Mouse (Mus musculus) adrenal gland, adult 8-10 months (tissue): ENCODE measurements around the gene Gabpa. TPM values are rescaled to one million over a fixed set of nuclear protein-coding genes. Genes with fewer than 3 reads are reported as not detected.

Experiments used
- DNase-seq: peaks from one replicate; pipeline ENCODE4 v3.0.0; 2022
- total RNA-seq, 4 experiments: library from RNA; stranded (reverse); gene quantifications; 2 replicates each; pipeline ENCODE4 v1.2.4; 2022

Gene Gabpa
- 10 to 100 TPM; 36.5 to 38.9 (median 37.6) TPM for total RNA-seq

DNA sequence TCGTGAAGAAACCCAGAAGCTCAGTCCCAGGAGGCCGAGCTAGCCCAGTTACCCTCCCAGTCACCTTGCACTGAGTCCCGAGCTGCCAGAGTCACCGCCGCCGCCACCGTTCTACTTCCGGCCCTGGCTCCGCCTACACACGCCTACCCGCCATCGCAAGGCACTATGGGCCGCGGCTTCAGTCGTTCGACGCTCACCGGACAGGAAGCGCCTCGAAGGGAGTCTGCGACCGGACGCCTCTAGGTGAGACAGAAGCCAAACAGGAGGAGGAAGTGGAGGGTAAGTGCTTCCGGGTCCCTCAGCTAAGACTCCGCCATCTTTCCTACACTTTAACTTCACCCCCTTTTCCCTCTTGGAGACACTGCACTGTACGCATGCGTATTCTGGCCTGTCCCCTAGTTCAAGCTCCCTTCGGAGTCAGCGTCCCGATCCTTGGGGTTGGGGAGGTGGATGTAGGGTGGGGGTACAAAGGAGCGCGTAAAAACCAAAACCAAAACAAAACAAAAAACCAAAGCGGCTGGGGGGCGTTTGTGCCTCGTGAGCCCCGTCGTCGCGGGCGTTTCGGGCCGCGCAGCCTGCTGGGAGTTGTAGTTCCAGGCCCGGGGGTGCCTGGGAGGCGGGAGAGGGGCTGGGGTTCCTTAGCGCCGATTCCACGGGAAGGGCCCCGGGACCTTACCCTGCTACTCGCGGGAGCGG is at the start of gene Gabpa:
TSS of gene Gabpa (plus strand) at position 181 of the 696 bp plus-strand sequence.
- DNase-seq = peak; percentile 95

DNA sequence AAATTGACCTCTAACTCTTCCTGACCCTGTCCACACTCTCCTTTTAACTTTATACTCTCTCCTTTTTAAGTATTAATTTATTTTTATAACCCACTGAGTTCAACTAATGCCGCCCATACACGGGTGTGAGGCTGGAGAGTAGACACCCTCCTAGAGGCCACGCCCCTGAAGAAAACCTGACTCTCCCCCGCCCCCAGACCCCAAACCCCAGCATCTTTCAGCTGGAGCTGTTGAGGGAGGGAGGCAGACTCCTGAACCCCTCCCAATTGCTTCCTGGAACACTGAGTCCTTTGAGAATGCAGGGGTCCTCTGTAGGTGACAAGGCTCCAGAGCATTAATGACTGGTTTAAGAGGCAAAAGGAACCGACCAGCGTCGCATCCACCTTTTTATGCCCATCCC is 49.8 kb upstream of the Gabpa start:
- DNase-seq = no peak

DNA sequence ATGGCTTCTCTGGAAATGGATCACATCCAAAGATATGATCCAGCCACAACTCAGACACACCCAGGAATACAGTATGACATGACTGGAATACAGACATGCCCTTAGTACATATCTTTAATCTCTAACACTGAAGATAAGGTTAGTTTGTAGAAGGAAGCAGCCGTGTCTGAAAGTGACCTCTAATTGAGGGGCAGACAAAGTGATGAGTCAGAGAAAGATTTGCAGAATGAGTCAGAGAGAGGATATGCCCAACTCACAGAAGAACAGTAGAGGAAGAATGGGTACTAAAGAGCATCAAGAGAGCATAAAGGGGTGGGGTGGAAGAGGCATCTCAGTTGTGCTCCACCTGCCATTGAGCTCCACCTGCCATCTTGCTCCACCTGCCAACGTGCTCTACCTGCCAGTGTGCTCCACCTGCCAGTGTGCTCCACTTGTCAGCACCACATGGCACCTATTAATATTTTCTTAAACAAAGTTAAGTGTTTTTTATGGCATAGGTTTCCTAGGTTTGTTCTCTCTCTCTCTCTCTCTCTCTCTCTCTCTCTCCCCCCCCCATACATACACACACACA is 44.0 kb upstream of the Gabpa start:
- no peak for DNase-seq

DNA sequence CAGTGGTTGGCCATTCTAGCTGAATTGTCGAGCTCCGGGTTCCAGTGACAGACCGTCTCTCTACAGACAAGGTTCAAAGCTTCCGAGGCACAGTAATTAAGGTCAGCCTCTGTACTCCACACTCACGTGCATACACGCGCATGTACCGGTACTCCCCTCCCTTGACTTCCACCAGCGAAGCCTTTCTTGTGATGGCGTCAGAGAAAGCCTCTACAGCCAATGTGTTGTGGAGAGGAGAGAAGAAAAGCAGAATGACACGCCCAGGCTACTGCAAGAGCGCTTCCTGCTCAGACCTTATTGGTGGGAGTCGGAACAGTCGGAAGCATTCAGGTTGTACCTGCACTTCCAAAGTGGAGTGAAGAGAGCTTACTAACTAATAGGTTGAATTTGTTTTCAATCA is 41.3 kb upstream of the Gabpa start:
- no peak for DNase-seq

DNA sequence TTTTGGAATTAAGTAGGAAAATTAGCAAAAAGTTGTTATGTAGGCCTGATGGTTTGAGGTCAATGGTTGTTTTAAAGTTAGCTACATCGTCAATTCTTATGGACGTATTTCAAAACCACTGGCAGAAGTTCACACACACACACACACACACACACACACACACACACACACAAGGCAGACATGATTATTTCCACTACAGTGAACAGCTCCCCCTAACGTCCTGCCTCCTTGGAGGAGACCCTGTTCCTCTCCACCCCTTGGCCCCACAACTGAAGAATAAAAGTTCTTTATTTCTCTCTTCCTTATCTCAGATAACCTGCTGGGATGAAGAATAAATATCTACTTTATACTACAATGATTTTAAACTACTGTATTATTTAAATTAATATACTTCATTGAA is 39.4 kb upstream of the Gabpa start:
- no peak for DNase-seq

DNA sequence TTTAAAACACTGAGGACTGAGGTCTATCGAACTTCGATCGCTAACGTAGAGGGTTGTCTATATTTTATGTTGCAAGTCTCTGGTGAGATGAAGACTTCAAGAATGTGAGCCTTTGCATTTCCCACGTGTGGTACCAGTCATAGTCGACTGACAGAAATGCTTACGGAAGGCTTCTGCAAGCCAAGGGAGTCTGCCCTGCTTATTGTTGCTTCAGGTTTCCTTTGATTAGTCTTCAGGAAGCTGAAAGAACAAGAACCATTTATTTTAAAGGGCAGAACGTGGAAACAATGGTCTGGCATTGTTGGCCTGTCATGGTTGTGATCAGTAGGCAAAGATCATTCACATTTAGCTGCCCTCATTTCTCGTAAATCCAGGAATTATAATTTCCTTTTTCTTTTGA is 38.0 kb upstream of the Gabpa start:
- DNase-seq = no peak

DNA sequence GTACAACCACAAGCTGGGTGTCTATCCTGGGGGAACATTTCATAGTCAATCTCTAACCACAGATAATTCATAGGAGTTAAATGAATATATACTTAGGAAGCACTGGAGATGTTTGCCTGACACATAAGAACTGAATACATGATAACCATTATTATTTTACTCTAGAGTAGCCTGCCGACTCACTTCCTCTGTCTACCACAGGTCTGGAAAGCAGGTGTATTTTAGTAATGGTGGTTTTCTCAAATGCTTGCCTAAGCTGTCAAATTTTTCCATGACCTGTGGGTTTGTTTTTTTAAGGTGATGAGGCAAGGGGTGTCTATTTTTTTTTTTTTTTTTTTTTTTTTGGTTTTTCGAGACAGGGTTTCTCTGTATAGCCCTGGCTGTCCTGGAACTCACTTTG is 34.7 kb upstream of the Gabpa start:
- DNase-seq = no peak

DNA sequence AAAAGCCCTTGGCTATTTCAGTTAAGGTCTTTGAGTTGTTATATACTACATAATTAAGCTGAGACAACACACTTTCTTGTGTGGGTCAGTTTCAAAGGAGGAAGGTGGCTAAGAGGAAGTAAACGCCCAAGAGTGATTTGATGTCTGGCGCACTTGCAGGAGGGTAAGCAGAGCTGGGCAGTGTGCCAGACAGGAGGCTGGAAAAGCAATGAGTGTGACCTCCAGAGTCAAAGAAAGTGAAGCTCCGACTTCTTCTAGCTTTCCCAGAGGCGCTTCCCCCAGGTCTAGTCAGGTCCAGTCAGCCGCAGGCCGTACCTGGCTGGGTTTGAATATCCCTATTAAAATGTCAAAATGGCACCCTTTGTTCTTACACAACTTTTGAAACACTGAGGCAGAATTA is 32.5 kb upstream of the Gabpa start:
- DNase-seq = peak; percentile 51

DNA sequence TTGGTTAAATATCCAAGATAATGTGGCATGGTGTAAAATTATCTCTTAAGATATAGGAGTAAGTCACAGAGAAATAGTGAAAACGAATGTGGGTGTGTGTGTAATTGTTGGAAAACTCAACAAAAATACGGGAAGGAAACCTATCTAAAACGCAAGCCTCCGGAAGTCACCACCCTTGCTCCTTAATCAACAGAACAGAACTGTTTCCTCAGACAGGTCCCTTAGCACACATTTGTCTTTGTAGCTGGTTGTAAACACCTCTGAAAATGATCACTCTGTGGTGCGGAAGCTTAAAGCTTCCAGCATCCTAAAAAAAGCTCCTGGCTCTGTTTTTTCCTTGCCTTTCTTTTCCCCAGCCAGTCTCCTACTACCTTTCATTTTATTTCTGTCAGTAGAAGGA is 29.9 kb upstream of the Gabpa start:
- no peak for DNase-seq

DNA sequence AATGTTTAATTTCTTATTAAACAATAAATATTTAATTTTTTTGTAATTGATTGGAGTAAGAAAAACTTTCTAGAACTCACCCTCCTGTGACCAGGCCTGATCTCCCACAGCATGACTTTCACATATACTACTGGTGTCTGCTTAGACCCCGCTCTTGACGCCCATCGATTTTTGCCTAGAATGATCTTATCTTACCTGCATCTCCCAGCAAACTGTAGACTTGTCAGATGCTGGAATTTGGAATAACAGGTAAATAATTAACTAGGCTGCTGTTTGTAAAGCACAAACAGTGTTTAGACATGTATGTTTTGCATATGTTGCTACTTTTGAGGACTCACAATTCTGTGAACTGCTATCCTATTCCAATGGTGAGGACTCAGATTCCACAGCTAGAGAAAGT is 28.6 kb upstream of the Gabpa start:
- no peak for DNase-seq

DNA sequence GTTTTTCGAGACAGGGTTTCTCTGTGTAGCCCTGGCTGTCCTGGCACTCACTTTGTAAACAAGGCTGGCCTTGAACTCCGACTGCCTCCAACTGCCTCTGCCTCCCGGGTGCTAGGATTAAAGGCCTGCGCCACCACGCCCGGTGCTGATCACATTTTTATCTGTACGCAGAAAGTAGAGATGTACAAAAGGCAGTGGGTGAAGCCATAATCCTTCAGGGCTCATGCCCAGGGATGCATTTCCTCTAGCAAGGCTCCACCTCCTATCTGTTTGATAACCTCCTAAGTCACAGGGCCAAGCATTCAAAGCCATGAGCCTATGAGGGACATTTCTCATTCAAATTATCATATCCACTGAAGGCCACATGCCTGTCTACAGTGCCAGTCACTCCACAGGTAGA is 26.9 kb upstream of the Gabpa start:
- no peak for DNase-seq

DNA sequence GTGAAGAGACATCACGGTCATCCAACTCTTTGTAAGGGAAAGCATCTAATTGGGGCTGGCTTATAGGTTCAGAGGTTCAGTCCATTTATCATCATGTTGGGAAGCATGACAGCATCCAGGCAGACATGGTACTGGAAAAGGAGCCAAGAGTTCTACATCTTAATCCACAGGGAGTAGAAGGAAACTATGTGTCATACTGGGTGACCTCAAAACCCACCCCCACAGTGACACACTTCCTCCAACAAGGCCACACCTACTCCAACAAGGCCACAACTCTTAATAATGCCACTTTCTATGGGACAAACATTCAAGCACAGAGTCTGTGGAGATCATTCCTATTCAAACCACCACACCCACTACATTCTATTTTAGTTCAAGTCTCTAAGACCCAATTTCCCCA is 24.5 kb upstream of the Gabpa start:
- DNase-seq = no peak

DNA sequence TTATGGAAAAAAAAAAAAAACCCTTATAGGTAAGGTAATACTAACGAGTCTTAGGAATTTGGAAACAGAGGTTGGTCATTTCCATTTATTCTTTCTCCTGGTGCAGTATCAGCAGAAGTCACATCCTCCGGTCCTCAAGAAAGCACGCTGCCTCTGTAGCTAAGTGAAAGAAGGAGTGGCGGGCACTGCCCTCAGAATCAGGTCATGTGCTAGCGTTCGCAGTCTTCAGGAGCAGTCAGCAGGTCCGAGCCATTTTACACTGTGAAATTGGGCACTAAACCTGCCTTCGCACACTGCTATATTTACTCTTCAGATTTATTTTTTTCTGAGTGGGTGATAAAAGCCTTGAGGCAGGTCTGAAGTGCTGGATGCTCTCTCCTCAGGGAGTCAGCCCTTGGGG is 20.9 kb upstream of the Gabpa start:
- no peak for DNase-seq

DNA sequence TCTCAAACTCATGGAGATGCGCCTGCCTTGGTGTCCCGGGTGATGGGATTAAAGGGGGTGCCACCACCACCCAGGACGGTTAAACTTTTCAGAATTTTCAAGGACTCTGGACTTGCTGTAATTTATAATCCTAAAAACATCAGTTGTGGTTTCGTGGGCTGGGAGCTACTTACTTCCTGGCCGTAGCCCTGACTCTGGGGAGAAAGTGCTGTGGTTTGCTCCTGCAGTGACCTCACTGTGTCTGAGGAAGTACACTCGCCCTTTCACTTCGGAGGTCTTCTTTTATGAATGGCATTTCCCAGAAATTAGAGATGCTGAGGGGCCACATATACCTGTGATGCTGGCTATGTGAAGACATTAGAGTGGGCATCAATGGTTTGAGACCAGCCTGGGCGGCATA is 20.2 kb upstream of the Gabpa start:
- no peak for DNase-seq

DNA sequence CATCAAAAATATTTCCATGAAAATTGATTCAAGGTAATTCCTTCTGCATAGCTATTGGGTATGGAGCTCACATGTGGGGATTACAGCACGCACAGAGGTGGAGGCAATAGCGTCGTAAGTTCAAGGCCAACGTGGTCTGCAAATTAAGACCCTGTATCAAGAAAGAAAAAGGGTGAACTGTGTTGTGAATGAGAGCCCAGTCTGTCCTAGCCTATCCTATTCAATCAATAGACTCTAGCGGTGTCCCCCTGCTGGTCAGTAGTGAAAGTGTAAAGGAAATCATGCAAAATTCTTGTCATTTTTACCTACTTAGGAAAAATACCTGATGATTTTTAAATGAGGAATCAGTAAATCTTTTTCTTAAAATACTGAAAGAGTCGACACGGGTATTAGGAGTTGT is 17.3 kb upstream of the Gabpa start:
- no peak for DNase-seq

DNA sequence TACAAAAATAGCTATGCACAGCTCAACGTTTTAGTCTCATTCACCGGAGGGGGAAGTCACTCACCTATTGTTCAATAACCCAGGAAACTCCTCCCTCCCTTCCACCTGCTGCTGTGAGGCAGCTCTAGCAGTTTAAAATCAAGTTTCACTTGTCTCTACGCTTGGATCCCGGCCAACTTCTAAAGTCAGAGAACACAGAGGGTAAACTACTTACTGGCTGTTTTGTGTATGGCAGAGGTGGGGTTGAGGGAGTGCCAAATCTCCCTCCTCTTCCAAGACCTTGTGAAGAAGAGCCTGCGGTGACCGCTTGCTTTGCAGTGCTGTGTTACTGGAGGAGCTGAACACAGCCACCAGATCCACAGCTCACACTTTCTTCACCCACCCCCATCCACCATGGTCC is 9.7 kb upstream of the Gabpa start:
- no peak for DNase-seq

DNA sequence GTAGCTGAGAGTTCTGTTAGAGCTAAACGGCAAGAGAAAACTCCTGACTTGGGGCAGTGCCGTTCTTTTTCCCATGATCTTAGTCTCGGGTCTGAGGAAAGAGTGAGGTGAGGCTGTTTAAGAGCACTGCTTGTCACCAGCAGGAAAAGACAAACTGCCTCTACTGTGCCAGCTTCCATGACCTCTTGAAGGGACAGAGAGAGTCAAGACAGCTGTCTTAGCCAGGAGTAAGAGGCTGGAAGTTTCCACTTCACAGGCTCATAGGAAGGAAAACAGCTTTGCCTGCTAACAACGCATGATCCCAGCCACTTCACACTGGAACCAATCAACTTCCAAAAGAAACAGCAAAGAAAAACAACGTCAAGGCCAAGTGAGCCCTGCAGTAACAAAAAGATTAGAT is 3.0 kb upstream of the Gabpa start:
- no peak for DNase-seq

DNA sequence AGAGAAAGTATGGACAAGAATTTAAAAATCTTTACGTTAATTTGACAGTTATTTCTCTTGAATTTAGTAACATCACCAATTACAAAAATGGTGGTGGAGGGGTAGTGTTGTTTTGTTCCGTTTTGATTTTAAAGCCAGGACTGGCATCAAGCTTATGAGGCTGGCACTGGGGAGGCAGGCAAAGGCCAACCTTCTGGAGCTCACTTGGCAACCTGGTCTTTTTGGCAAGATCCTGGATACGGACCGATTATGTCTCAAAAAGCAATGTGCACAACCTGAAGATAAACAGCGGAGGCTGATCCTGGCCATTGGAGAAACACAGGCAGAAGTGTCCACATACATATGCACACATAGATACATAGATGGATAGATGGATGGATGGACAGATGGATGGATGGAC is 2.0 kb upstream of the Gabpa start:
- no peak for DNase-seq

DNA sequence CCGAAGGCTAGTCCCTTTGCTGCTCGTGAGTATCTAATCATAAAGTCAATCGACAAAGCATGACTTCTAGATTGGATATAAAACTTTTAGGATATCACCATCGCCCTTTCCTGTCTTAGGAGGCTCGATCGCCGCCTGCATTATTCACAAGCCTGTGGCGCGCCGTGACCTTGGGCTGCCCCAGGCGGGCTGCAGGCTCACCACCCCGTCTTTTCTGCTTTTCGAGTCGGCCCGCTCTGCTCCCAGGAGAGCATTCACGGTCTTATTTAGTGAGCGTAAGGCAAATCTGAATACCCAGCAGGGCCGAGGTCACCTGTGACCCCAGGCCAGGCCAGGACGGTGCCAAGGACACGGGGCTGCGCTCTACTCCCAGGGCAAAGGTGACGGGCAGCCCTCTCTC is 381 bp upstream of the Gabpa start:
- no peak for DNase-seq

DNA sequence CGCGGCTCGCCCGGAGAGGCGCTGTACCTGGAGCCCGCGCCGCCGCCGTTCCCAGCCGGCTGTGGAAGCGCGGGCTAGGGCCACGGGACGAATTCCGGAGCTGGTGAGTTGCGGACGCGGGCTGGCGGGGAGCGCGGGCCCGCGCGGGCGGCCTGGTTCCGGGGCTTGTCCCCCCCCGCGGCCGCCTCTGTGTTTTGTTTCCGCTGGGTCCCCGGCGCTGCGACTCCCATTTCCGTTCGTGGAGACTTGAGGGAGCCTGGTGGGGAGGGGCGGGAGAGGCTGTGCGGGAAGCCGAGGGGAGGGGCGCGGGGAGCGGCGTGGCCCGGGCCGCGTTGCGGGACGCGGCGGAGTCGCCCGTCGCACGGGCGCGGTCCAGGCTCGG is 707 bp downstream of the Gabpa start, which contains the start of gene Atp5j:
TSS of gene Atp5j (minus strand) at position 185 of the 382 bp plus-strand sequence.
- peak; percentile 81 for DNase-seq

DNA sequence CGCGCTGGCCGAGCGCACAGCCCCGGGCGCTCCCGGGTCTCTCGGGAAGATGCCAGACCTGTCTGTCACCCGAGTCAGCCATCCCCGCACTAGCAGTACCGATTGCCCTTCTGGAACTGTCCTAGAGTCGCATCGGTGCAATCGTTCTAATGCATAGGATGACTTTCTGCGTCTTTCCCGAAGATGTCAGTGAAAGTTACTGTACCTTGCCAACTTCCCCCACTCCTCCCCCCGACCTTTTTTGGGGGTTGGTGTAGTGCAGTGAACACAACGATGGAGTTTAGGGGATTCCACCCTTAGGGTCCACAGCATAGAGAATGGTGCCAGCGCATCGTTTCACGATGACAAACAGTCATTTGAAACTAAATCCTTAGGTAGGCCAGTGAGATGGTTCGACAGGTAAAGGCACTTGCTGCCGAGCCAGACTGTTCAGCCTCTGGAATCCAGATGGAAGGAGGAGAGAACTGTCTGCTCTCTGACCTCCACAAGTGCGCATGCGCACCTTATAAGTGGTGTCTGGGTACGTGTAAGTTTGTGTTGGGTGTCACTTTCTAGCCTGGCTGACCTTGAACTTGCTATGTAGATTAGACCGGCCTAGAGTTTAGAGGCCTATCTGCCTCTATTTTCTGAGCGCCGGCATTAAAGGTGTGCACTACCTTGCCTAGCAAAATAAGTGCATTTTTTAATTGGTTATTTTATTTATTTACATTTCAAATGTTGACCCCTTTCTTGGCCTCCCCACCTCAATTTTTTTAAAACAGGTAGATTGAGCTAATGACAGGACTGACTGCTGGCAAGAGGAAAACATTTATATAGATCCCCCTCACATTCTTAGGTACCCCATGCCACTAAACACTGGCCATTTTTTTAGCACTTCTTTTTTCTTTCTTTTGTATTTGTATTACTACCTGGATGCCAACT is 1.4 kb downstream of the Gabpa start:
- DNase-seq = peak; percentile 45

DNA sequence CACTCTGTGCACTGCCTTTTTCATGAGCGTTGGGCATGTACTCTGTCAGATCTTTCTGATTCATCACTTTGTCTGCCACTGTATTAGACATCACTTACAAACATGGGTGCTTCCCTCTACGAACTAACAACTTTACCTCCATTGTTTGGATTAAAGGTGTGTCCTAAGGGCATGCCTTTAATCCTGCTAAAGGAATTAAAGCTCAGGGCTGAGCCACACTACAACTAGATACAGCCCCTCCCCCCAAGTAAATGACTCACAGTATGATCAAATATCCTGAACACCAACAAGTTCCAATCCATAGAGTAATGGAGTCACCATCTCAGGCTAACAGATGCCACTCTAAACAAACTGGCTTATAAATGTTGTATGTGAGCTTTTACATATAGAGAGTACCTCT is 3.9 kb downstream of the Gabpa start:
- no peak for DNase-seq

DNA sequence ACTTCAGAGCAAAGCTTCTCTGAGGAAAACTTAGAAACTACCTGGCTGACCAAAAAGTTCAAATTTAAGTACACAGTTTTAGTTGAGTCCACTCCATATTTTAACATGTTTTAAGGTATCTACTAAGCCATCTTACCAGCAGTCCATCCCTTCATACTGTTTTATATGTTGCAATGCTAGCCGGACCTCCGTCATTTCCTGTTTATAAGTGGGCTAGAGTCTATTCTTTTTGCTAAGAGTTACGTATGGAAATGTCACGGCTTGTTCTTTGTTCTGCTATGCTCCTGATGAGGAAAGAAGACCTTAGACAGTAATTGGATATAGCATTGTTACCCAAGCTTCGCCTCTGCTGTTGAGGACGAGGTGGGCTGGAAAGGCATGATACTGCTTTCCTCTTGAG is 18.8 kb downstream of the Gabpa start:
- DNase-seq = no peak

DNA sequence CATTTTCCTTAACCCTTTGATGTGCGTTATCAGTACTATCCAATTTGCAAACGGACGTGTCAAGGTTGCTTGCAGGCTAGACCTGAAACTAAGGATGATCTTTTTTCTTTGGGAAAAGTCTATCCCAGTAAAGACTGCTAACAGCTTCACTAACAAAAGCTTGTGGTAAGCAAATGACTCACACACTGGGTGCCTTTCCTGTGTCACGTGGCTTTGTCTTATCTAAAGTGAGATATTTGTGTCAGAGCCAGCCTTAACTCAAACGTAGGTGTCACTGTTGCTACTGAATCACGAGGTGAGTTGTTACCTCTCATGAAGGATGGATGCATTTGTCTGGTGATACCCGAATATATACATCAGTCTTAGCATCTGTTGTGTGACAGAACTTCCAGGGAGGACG is 29.9 kb downstream of the Gabpa start:
- DNase-seq = no peak
